Mouse (Mus musculus) retina, adult 2 months (tissue): ENCODE measurements around the gene Ppil1.

ENCODE experiments used
- DNase-seq: peaks from one replicate; pipeline ENCODE4 v3.0.0-alpha.2; 2012; ENCODE audit warnings: low read depth, low spot score

Gene Ppil1

GRCm38 (mm10) chr17:29263840-29264633, at the start of gene Ppil1:
Ppil1 (minus strand) TSS chr17:29264186.
- peak; percentile 69 for DNase-seq

DNA sequence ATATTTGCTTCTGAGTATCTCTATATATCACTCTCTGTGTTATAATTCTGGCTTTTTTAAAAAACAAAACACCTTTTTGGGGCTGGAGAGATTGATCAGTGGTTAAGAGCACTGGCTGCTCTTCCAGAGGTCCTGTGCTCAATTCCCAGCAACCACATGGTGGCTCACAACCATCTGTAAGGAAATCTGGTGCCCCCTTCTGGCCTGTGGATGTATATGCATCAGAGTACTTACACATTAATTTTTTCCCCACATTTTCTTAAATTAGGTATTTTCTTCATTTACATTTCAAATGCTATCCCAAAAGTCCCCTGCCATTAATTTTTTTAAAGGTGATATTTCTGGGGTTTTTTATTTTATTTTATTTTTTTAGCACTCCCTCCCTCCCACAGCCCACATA, 49.3 kb upstream of the Ppil1 start:
- no peak for DNase-seq

GRCm38 (mm10) chr17:29312082-29312481, 48.1 kb upstream of the Ppil1 start:
- no peak for DNase-seq

GRCm38 (mm10) chr17:29311602-29312001, 47.6 kb upstream of the Ppil1 start:
- DNase-seq, result no peak

GRCm38 (mm10) chr17:29310056-29310623, 46.2 kb upstream of the Ppil1 start:
- DNase-seq, result no peak

- DNase-seq, result no peak
These were observed 41.9 kb upstream of the Ppil1 start for GRCm38 (mm10) chr17:29305871-29306270.

- DNase-seq, result no peak
These were observed 41.2 kb upstream of the Ppil1 start for GRCm38 (mm10) chr17:29305058-29305806.

GRCm38 (mm10) chr17:29304376-29305057, 40.5 kb upstream of the Ppil1 start:
- DNase-seq, result no peak

DNA sequence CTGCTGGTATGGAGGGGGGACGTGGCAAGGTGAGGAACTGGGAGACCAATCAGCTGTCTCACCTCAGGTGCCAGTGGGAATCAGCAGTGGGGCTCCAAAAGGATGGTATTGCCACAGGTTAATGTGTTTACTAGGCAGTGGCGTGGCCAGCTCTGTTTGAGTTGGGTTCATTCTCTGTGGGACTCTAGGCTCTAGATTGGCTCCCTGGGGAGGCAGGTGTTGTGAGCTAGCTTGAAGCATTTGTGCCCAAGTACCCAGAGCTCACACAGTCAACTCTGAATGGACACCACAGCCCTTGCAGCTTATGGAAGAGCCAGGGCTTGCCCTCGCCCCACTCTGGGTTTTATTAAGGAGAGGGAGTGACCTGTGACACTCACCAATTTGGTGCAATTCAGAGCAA, 39.9 kb upstream of the Ppil1 start:
- DNase-seq, result no peak

DNA sequence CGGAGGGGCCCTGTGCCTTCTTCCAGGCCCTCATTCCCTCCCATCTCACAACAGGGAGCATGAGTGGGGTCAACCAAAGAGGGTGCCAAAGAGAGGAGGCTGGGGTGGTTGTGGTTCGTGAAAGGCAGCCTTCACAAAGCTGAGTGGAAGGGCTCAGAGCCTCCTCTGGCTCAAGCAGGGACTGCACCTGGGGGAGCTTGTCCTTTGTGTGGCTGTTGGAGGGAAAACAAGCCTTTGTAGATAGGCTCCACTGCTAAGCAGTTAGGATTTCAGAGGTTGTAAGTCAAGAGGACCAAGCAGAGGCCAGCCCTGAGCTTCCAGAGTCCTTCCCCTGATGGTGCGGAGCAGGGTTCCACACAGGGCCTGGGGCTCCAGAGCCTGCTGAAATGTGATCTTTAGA, 39.1 kb upstream of the Ppil1 start:
- no peak for DNase-seq

DNA sequence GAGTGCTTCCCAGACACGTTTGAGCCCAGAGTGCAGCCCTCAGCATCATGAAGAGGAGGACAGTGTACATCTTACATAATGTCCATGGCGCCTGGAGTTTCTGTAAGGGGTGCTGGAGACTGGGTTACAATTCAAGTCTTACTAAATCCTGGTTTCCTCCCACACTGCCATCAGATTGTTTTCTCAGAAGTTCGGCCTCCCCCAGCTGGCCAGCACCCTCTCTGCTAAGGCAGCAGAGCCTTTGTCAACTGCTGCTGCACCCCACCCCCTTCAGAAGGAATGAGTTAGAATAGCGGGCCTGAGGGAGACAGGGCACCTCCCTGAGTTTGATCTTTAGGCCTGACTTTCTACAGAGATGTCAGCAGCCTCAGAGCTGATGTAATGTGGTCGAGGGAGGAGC, 38.2 kb upstream of the Ppil1 start:
- no peak for DNase-seq

GRCm38 (mm10) chr17:29301421-29301820, 37.4 kb upstream of the Ppil1 start:
- no peak for DNase-seq

DNA sequence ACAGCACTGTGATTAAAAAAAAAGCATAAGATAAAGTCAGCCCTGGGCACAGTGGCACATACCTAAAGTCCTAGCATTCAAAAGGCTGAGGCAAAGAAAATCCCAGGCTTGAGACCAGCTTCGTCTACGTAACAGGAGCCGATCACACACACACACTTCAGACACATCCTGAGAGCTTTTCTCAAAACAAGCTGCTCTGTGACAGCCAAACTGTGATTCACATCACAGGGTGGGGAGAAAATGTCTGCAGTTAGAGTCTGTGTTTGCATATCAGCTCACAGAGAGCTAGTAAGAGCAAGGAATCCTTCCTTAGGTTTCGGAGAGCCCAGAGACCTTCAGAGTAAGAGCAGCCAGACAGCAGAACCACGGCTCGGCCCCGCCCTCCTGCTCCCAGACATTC, 36.9 kb upstream of the Ppil1 start:
- DNase-seq, result no peak

DNA sequence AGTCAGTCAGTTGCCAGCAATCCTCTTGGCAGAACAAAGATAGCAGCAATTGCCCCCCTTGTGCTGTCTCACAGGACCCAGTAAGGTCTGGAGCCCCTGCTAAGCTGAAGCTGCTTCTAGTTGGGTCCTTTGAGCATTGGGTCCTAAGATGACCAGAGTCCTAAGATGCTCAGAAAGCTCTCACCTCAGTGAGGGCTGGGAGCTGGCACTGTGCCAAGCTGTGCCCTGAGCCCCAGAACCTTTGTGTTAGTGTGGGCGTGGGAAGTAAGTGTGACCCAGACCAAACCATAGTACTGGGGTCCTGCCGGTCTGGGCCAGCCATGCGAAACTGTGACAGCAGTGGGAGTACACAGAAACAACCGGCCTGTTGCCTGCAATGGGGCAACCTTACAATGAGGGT, 35.3 kb upstream of the Ppil1 start:
- no peak for DNase-seq

GRCm38 (mm10) chr17:29297813-29298212, 33.8 kb upstream of the Ppil1 start:
- DNase-seq, result no peak

DNA sequence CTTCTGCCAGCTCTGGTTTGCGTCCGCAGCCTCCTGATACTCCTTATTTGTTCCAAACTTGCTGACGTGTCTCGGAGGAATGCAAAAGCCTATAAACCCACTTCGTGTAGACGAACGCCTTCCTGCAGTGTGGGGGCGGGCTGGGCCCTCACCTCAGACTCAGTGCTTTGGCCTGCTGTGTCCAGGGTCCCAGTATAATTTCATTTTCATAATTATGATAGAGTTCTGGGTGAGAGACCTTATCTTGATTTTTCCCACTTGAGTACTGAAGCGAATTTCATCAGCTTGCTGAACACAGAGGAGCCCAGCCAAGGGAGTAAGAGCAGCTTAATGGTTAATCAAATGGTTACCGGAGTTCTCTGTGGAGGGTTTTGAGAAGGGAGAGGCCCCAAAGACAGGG, 33.3 kb upstream of the Ppil1 start:
- no peak for DNase-seq

DNA sequence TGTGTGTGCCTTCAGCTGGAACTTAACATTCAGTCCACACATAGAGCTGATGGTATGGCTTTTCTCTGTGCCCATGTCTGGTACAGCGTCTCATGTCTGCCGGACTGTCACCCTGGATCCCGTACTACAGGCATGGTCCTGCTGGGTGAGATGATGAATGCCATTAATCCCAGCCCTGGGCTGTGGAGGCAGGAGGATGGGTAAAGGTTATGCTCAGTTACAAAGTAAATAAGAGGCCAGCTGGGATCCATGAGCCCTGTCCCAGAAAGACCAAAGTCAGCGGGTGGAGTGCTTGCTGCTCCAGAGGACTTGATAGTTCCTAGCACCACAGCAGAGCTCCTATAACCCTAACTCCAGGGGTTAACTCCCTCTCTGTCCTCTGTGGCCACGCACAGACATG, 31.8 kb upstream of the Ppil1 start:
- no peak for DNase-seq

DNA sequence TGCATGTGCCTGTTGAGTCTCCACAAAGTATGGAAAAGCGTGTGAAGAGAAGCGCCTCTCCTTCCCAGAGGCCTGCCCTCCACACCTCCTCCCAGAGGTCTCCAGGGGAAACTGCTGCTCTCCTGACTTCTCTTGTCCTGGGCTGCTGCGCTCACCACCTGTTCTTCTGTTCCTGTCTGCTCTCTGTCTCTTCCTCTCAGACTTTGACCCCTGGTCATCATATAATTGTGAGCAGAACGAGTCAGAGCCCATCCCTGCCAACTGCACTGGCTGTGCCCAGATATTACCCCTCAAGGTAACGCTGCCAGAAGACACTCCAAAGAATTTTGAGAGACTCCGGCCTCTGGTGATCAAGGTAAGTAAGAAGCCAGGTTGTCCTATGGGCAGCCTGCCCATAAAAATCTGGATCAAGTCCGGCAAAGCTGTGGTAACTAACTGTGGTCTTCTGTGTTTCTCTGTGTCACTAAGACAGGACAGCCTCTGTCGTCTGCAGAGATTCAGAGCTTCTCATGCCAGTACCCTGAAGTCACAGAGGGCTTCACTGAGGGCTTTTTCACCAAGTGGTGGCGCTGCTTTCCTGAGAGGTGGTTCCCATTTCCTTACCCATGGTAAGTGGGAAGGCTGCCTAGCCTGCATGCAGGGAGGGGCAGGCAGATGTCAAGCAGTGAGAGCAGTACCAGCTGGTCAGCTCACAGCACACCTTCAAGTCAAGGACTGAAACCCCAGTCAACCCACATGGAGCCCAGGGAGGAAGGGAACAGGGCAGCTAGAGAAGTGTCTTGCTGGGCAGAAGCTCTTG, 30.0 kb upstream of the Ppil1 start:
- no peak for DNase-seq

DNA sequence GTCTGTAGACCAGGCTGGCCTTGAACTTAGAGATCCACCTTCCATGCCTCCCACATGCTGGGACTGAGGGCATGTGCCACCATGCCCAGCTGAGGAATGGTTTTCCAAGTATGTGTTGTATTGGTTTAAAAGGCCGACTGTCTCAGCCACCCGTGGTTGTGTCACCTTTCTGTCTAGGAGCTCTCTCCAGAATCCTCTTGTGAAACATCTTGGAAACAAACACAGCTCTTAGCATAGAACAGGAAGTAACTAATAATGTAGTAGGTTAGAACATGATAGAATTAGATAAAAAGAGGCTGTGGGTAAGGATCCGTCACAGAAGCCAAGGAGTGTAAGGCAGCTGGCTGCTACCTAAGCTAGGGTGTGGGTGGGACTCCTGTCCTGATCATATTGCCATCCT, 29.0 kb upstream of the Ppil1 start:
- no peak for DNase-seq

DNA sequence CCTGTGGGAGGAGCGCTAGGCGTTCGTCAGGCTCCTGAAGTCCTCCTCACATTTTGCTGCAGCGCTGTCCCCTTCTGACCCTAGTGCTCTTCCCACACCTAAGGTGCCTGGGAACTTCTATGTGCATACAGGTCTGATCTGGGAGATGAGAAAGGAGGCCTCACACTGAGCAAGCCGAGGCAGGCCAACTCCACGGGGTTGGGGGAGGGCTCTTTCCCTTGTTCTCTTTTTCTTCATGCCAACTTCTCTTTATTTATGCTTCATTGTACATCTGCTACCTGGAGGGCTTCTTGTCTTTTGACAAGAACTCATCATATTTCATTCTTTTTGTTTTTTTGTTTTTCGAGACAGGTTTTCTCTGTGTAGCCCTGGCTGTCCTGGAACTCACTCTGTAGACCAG, 27.8 kb upstream of the Ppil1 start:
- DNase-seq, result no peak

DNA sequence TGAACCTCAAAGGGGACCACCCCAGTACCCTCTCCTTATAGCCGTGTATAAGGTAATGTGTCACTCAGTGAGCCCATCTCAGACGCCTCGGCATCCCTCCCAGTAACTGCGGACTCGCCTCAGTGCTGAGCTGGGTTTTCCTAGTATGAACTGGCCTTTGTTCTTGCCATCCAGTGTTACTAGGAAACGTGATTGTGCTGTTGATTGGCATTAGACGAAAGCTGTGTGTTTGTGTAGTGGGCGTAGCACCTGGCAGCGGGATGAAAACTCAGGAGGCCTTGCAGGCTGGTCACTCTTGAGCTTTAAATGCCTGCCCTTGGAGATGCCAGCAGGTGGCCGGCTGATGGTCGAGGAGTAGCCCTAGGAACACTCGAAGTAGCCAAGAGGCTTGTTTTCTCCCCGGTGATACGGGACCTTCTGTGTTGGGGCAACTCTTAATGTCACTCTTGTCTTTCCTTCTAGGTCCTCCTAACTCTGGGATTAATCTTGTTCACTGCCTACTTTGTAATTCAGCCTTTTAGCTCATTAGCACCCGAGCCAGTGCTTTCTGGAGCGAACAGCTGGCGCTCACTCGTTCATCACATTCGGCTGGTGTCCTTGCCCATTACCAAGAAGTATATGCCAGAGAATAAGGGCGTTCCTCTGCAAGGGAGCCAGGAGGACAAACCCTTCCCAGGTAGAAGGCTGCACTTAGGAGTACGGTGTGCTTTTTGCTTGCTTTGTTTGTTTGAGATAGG, 18.4 kb upstream of the Ppil1 start:
- no peak for DNase-seq
